Mouse (Mus musculus) MEL (cell line): ENCODE measurements around the gene Serpinh1. TPM values are rescaled to one million over a fixed set of nuclear protein-coding genes. Genes with fewer than 3 reads are reported as not detected.

ENCODE experiments used
- DNase-seq: peaks from one replicate; pipeline ENCODE4 v3.0.0; 2011; ENCODE audit warnings: low read depth, low spot score
- H3K27ac ChIP-seq: 2 replicates; pipeline ENCODE4 v1.5.1; 2012; ENCODE audit warnings: low read depth, mild to moderate bottlenecking, control low read depth, low read length, moderate library complexity; ENCODE audit not compliant: control insufficient read depth
- H3K27me3 ChIP-seq, 2 experiments: fragments of 150-350 bp in 1 of 2; sonication (generic) in 1 of 2; 2 replicates each; pipeline ENCODE4 v1.6.1; 2012; ENCODE audit warnings: low read length in 2 of 2, mild to moderate bottlenecking in 2 of 2, improper control_type of control experiment in 1 of 2, moderate library complexity in 1 of 2; ENCODE audit not compliant: insufficient read depth in 2 of 2, control insufficient read depth in 1 of 2
- H3K36me3 ChIP-seq, 2 experiments: 2 replicates each; pipeline ENCODE4 v1.6.1; 2012 to 2014; ENCODE audit warnings: low read length in 2 of 2, improper control_type of control experiment in 1 of 2, inconsistent platforms in 1 of 2, mild to moderate bottlenecking in 1 of 2; ENCODE audit not compliant: insufficient read depth in 2 of 2, control insufficient read depth in 1 of 2
- H3K4me1 ChIP-seq, 2 experiments: fragments of 150-350 bp in 1 of 2; sonication (generic) in 1 of 2; 2 replicates each; pipeline ENCODE4 v1.6.1; 2012; ENCODE audit warnings: low read length in 2 of 2, improper control_type of control experiment in 1 of 2, mild to moderate bottlenecking in 1 of 2; ENCODE audit not compliant: insufficient read depth in 2 of 2, control insufficient read depth in 1 of 2
- H3K4me3 ChIP-seq, 2 experiments: fragments of 150-350 bp in 1 of 2; sonication (generic) in 1 of 2; 2 replicates each; pipeline ENCODE4 v1.5.1; 2012; ENCODE audit warnings: low read depth in 2 of 2, low read length in 2 of 2, mild to moderate bottlenecking in 2 of 2, moderate library complexity in 2 of 2, control low read depth in 1 of 2, improper control_type of control experiment in 1 of 2; ENCODE audit not compliant: control insufficient read depth in 1 of 2, insufficient read depth in 1 of 2
- H3K79me2 ChIP-seq: 2 replicates; pipeline ENCODE4 v1.6.1; 2012; ENCODE audit warnings: mild to moderate bottlenecking, low read length, moderate library complexity; ENCODE audit not compliant: control insufficient read depth, poor library complexity, insufficient read depth
- H3K9ac ChIP-seq: 2 replicates; pipeline ENCODE4 v1.6.1; 2012; ENCODE audit warnings: low read depth, mild to moderate bottlenecking, control low read depth, low read length, moderate library complexity; ENCODE audit not compliant: control insufficient read depth, poor library complexity, severe bottlenecking
- H3K9me3 ChIP-seq: fragments of 150-350 bp; sonication (generic); replicated peaks from 2 replicates; pipeline ENCODE4 v1.6.1; 2012; ENCODE audit warnings: mild to moderate bottlenecking, low read length, improper control_type of control experiment, moderate library complexity; ENCODE audit not compliant: insufficient read depth
- CHD1 ChIP-seq: IDR thresholded peaks from 2 replicates; pipeline ENCODE4 v1.6.1; 2012; ENCODE audit warnings: low read depth, mild to moderate bottlenecking, inconsistent platforms, low read length, improper control_type of control experiment
- CHD2 ChIP-seq: IDR thresholded peaks from 2 replicates; pipeline ENCODE4 v1.6.1; 2011; ENCODE audit warnings: low read length, improper control_type of control experiment
- CTCF ChIP-seq, 3 experiments: IDR thresholded peaks in 2 of 3; conservative IDR thresholded peaks in 1 of 3; 2 replicates each; pipeline ENCODE4 v1.5.1; 2011 to 2012; ENCODE audit warnings: low read length in 3 of 3, low read depth in 2 of 3, mild to moderate bottlenecking in 2 of 3, improper control_type of control experiment in 1 of 3, inconsistent platforms in 1 of 3, mixed read lengths in 1 of 3, moderate library complexity in 1 of 3; ENCODE audit not compliant: control insufficient read depth in 1 of 3, insufficient read depth in 1 of 3, poor library complexity in 1 of 3, severe bottlenecking in 1 of 3
- GABPA ChIP-seq: IDR thresholded peaks from 2 replicates; pipeline ENCODE4 v1.6.1; 2012; ENCODE audit warnings: low read depth, mild to moderate bottlenecking, inconsistent platforms, low read length, improper control_type of control experiment, moderate library complexity
- GATA1 ChIP-seq: IDR thresholded peaks from 2 replicates; pipeline ENCODE4 v1.6.1; 2011; ENCODE audit warnings: low read depth, low read length, improper control_type of control experiment
- HCFC1 ChIP-seq: IDR thresholded peaks from 2 replicates; pipeline ENCODE4 v1.6.1; 2012; ENCODE audit warnings: low read depth, mild to moderate bottlenecking, inconsistent platforms, low read length, improper control_type of control experiment, moderate library complexity
- JUND ChIP-seq: IDR thresholded peaks from 2 replicates; pipeline ENCODE4 v1.6.1; 2011; ENCODE audit warnings: low read depth, mild to moderate bottlenecking, improper control_type of control experiment, low read length
- MAFK ChIP-seq: IDR thresholded peaks from 2 replicates; pipeline ENCODE4 v1.6.1; 2011; ENCODE audit warnings: low read depth, mild to moderate bottlenecking, low read length, improper control_type of control experiment, borderline replicate concordance
- MAZ ChIP-seq: IDR thresholded peaks from 2 replicates; pipeline ENCODE4 v1.6.1; 2012; ENCODE audit warnings: low read depth, mild to moderate bottlenecking, inconsistent platforms, low read length, improper control_type of control experiment
- MEF2A ChIP-seq: IDR thresholded peaks from 2 replicates; pipeline ENCODE4 v1.6.1; 2014; ENCODE audit warnings: low read depth, mild to moderate bottlenecking, inconsistent platforms, low read length, improper control_type of control experiment; ENCODE audit not compliant: poor library complexity, insufficient replicate concordance, severe bottlenecking; ENCODE audit errors: extremely low read depth
- MYC ChIP-seq: IDR thresholded peaks from 2 replicates; pipeline ENCODE4 v1.6.1; 2011; ENCODE audit warnings: low read depth, mild to moderate bottlenecking, low read length, improper control_type of control experiment, moderate library complexity
- POLR2A ChIP-seq, 2 experiments: IDR thresholded peaks; 2 replicates each; pipeline ENCODE4 v1.6.1; 2011 to 2012; ENCODE audit warnings: low read length in 2 of 2, mild to moderate bottlenecking in 2 of 2, control low read depth in 1 of 2, improper control_type of control experiment in 1 of 2, low read depth in 1 of 2, moderate library complexity in 1 of 2; ENCODE audit not compliant: control insufficient read depth in 1 of 2, insufficient read depth in 1 of 2, poor library complexity in 1 of 2
- POLR2AphosphoS2 ChIP-seq: IDR thresholded peaks from 2 replicates; pipeline ENCODE4 v1.6.1; 2011; ENCODE audit warnings: low read length, improper control_type of control experiment
- POLR2AphosphoS5 ChIP-seq: IDR thresholded peaks from 2 replicates; pipeline ENCODE4 v1.6.1; 2012; ENCODE audit warnings: low read depth, borderline replicate concordance, mild to moderate bottlenecking, inconsistent platforms, low read length, moderate library complexity, mixed read lengths
- SIN3A ChIP-seq: IDR thresholded peaks from 2 replicates; pipeline ENCODE4 v1.6.1; 2012; ENCODE audit warnings: low read length, improper control_type of control experiment, inconsistent platforms
- UBTF ChIP-seq: IDR thresholded peaks from 2 replicates; pipeline ENCODE4 v1.6.1; 2012; ENCODE audit warnings: low read depth, mild to moderate bottlenecking, inconsistent platforms, low read length, improper control_type of control experiment, moderate library complexity, borderline replicate concordance; ENCODE audit not compliant: insufficient read depth
- USF2 ChIP-seq, 2 experiments: IDR thresholded peaks; 2 replicates each; pipeline ENCODE4 v1.6.1; 2011 to 2012; ENCODE audit warnings: improper control_type of control experiment in 2 of 2, low read length in 2 of 2, borderline replicate concordance in 1 of 2, inconsistent platforms in 1 of 2, low read depth in 1 of 2, mild to moderate bottlenecking in 1 of 2; ENCODE audit not compliant: insufficient read depth in 1 of 2
- ZC3H11A ChIP-seq: IDR thresholded peaks from 2 replicates; pipeline ENCODE4 v1.6.1; 2012; ENCODE audit warnings: low read depth, mild to moderate bottlenecking, inconsistent platforms, low read length, improper control_type of control experiment
- ZKSCAN1 ChIP-seq: IDR thresholded peaks from 2 replicates; pipeline ENCODE4 v1.6.1; 2012; ENCODE audit warnings: low read depth, mild to moderate bottlenecking, inconsistent platforms, low read length, improper control_type of control experiment, moderate library complexity
- ZMIZ1 ChIP-seq: IDR thresholded peaks from 2 replicates; pipeline ENCODE4 v1.6.1; 2012; ENCODE audit warnings: low read depth, mild to moderate bottlenecking, inconsistent platforms, low read length, improper control_type of control experiment, moderate library complexity
- polyA plus RNA-seq, 2 experiments: library from polyadenylated mRNA; stranded (reverse) in 1 of 2; unstranded in 1 of 2; fragments of >175 nt in 1 of 2; fragments of >200 nt in 1 of 2; gene quantifications; 2 replicates each; pipeline versions ENCODE4 v1.2.1 to v1.2.4; 2012; ENCODE audit warnings: low replicate concordance in 2 of 2, low read depth in 1 of 2; ENCODE audit not compliant: insufficient read length in 2 of 2, insufficient read depth in 1 of 2, missing spikeins in 1 of 2
- total RNA-seq: library from RNA; depleted of rRNA; stranded (reverse); fragments of 300-350 nt; gene quantifications from 2 replicates; pipeline ENCODE4 v1.2.3, GENCODE M21; 2012

The Serpinh1 gene
- total and polyA plus RNA-seq, 3 experiments: not detected

DNA sequence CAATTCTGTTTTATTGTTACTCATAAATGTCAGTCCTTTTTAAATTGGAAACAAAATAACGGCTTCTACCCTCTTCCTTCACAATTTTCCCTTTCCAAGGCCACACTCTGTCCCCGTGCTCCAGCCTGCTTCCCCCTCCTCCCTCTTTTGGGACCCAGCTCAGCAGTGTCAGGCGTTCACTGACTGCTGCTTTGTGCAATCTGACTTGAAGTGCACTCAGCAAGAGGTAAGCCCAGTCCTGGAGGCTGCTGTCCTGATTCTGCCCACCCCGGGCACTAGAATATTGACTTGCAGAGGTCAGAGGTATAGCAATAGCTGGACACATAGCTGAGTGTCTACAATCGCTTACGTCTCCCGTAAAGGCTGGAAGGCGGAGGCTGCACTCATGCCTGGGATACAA lies 39.8 kb downstream of the Serpinh1 start:
- Histone ChIP-seq H3K79me2 (no peaks in the 10 kb centered on the region), H3K36me3 (no peaks in the 10 kb centered on the region), H3K9me3 (no peaks in the 10 kb centered on the region), H3K27ac (no peak overlapping the region), H3K4me3 (no peak overlapping the region), H3K4me1 (no peaks in the 10 kb centered on the region), H3K27me3 (peaks cover 0 to 8% of the 10 kb centered on the region in 2 experiments; a peak in 3 of 4 replicates), H3K9ac (no peak overlapping the region)
- DNase-seq: no peak
- TF ChIP-seq POLR2AphosphoS2: no peak
- no peak for TF ChIP-seq ZKSCAN1
- TF ChIP-seq ZC3H11A: no peak

DNA sequence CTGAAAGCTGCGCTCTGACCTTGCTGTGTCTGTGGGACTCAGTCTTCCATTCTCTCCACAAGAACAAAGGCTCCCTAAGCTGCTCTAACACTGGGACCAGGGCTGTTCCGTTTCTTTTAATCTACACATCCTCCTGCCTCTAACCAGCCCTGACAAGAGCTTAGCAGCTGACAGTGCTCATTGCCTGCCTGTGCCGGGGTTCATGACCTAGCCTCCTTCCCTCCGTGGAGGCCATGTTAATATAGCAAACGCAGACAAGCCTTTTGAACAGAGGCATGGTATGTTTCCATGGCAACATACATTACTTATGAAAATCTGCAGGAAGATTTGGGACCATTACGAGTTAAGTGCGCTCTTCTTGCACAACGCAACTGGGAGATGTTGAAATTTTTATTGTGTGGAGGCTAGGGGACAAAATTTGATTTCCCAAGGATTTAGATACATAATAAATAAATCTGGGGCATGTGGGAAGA lies 40.3 kb downstream of the Serpinh1 start:
- TF ChIP-seq CHD2: no peak
- TF ChIP-seq SIN3A: no peak
- no peak for TF ChIP-seq UBTF
- no peak for TF ChIP-seq JUND
- Histone ChIP-seq H3K27me3 (peaks cover 0 to 6% of the 10 kb centered on the region in 2 experiments; a peak in 3 of 4 replicates), H3K27ac (no peak overlapping the region), H3K36me3 (no peaks in the 10 kb centered on the region), H3K79me2 (no peaks in the 10 kb centered on the region), H3K4me3 (no peak overlapping the region), H3K9me3 (no peaks in the 10 kb centered on the region), H3K9ac (no peak overlapping the region), H3K4me1 (no peaks in the 10 kb centered on the region)
- DNase-seq: no peak

- TF ChIP-seq HCFC1 (no peak), MEF2A (no peak), MAFK (no peak), USF2 (IDR thresholded peaks at IDR 0.05; ENCODE audit: borderline replicate concordance in 1 of 2, insufficient read depth in 1 of 2, low read depth in 1 of 2, low read length in 2 of 2) (no peak), CHD1 (no peak), ZMIZ1 (no peak), GABPA (no peak), MYC (no peak), MAZ (no peak), POLR2AphosphoS5 (no peak), POLR2A (IDR thresholded peaks at IDR 0.05; ENCODE audit: control insufficient read depth in 1 of 2, insufficient read depth in 1 of 2, low read depth in 1 of 2, low read length in 2 of 2, poor library complexity in 1 of 2) (no peak), GATA1 (no peak), CTCF (IDR thresholded peaks at IDR 0.05 in 2 of 3, conservative IDR thresholded peaks at IDR 0.05 in 1 of 3; ENCODE audit: control insufficient read depth in 1 of 3, insufficient read depth in 1 of 3, low read depth in 2 of 3, low read length in 3 of 3, poor library complexity in 1 of 3, severe bottlenecking in 1 of 3) (no peak)
- TF ChIP-seq, all 39 proteins: peak for 0
- Histone ChIP-seq H3K36me3 (no peaks in the 10 kb centered on the region), H3K9me3 (no peaks in the 10 kb centered on the region), H3K27ac (no peak overlapping the region), H3K79me2 (no peaks in the 10 kb centered on the region), H3K4me1 (no peaks in the 10 kb centered on the region), H3K27me3 (peaks cover 0 to 8% of the 10 kb centered on the region in 2 experiments; a peak in 3 of 4 replicates), H3K4me3 (no peak overlapping the region), H3K9ac (no peak overlapping the region)
- DNase-seq: no peak
Measured at GRCm38 (mm10) chr7:99312058-99312457, 41.0 kb downstream of the Serpinh1 start.
